Mouse (Mus musculus): ENCODE data around the gene Egfl7. TPM values are rescaled to one million over a fixed set of nuclear protein-coding genes. Genes with fewer than 3 reads are reported as not detected.

The Egfl7 gene
- total RNA-seq, 4 experiments from 2014 or later: 62.4 to 90.7 (median 72.7) TPM

DNA sequence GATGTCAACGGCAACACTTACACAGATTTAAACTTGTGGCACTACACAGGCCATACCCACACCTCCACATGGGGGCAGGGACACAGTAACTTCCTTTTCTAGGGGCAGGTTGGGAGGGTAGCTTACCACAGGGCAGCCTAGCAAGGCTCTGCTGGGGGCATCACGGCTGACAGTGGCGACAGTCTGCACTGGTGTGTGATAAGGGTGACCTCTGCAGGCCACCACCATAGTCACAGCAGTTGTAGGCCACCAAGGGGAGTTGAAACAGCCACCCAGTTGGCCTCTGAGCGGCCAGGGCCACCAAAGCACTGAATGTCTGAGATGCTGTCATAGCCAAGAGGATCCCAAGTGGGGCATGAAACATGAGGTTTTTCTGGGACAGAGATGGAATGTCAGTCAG is 13.6 kb upstream of the Egfl7 start:
- peak in 1 of 2 experiments; percentile 47 for DNase-seq (ENCODE audit: low spot score in 2 of 2)

DNA sequence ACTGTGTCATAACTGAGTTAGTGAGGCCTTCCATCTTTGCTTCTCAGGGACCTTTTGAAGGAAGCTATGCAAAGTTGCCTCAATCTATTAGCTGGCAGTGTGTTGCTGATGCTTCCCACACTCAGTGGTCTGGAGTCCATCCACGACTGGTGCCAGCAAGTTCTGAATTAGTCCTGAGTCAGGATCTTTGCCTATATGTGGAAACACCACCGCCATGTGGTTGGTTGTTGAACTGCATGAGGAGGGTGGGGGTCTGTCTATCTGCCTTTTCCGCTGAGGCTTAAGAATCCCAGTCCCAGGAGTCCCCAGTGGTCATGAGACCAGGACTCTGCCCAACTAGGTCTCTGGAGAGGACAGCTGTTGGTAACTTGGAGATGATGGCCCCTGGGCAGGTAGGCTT is 9.8 kb upstream of the Egfl7 start:
- DNase-seq (ENCODE audit: low spot score in 2 of 2): peak in 1 of 2 experiments; percentile 54

DNA sequence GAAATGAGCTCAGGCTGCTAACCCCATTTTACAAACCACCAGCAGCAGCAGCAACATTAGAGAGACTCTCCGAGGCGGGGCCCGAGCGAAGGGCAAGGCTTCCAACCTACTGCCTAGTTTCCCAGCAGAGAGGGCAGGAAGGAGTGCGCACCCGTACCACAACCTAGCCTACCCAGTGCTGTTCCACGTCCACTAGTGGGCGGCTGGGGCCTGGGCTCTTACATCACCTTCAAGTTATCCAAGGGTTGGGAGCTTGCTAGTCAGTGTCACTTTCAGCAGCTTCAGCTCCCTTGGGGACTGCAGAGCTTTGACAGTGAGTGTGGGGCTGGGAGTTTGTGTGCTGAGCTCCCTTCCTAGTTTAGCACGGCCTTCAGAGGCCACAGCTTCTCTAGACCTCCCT is 8.4 kb upstream of the Egfl7 start:
- DNase-seq (ENCODE audit: low spot score in 2 of 2): no peak

DNA sequence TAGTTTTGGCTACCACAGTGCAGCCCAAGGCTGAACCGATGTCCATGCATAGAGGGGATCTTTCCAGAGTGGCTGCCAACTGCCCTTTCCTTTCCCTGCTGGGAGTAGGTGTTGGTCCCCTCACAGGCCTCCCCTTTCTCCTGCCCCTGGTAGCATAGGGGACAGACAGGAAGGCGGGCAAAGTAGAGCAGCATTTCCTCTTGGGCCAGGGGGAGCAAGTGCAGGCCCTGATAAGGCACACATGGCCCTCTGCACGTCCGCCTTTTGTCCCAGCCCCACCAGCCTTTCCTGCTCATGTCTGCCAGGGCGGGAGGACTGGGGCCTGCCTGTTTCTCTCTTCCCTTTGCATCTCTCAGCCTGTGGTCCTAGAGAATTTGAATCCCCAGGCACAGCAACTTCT is 8.0 kb upstream of the Egfl7 start:
- DNase-seq (ENCODE audit: low spot score in 2 of 2): no peak

DNA sequence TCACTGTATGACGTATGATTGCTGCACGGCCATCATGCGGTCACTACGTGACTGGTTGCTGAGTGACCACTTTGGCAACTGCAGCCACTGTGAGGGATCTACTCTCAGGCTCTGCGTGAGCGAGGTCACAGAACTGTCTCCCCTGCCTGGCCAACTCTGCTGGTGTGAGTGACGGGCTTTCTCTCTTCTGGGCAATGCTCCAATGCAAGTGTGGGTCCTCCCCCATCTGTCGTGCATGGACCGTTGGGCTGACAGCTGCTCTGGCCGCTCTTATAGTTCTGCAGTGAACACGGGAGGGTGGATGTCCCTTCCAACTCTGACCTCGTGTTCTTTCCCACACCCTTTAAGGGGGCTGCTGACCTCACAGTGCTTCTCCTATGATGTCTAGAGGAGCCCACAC is 6.4 kb upstream of the Egfl7 start:
- no peak for DNase-seq (ENCODE audit: low spot score in 2 of 2)

DNA sequence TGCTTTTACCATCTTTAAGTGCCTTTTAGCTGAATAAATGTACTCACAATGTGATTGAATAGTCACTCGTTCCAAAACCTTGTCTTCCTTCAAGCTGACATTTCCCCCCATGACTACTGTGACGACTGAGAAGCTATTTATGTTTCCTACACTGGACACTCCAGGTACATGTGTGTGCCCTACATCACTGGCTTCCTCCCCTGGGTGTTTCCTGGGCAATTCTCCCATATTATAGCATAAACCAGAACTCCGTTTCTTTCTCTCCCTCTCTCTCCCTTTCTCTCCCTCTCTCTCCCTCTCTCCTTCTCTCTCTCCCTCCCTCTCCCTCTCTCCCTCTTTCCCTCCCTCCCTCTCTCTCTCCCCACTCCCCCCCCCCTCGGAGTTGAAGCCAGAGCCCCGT is 6.0 kb upstream of the Egfl7 start:
- no peak for DNase-seq (ENCODE audit: low spot score in 2 of 2)

DNA sequence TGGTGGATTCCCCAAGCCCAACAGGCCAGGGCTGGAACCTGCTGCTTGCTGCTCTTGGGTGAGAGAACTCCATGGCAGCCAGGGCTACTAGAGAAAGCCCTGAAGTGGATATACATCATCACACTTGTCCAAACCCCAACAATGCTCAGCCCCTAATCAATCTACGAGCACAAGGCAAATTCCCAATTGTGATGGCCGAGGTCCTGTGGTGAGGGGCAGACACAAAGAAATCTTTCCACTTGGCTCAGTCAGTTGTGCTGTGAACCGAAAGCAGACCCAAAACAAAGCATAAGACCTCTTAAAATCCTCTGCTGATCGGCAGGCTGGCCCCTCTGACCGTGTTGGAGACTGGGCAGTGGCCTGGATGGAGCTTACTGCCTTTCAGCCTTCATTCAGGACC is 5.0 kb upstream of the Egfl7 start:
- no peak for DNase-seq (ENCODE audit: low spot score in 2 of 2)

DNA sequence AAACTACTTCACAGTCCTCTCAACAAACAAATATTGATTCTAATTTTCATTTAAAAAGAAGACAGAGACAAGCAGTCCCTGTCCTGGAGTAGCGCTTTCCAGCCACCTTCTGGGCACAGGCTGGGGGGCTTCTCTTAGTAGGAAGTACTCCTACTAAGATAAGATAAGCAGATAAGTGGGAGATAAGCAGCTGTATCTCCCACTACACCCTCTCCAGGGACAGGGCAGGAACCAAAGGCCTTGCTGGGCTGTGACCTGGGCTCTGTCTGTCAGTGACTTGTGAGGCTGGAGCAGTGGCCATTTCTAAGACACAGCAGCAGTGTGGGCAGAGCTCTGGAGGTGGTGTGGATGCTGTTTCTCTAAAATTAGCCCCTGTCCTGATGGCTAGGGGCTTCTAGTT is 4.4 kb upstream of the Egfl7 start:
- DNase-seq (ENCODE audit: low spot score in 2 of 2): no peak

DNA sequence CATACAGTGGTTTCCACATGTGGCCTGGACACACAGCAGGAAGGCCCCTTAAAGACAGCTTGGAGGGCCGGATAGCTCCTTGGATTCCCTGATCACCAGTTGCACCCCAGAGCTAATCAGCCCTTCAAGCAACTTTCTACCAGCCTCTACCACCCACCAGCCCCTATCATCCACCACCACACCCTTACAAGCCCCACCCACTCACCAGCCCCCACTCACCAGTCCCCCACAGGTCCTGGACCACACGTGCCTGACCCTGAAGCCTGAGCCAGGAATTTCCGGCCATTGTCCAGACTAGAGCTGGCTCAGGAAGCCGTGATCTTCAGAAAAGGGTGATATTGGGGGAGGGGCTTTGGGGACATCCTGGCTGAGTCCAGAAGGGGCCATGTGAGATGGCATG is 3.9 kb upstream of the Egfl7 start:
- no peak for DNase-seq (ENCODE audit: low spot score in 2 of 2)

DNA sequence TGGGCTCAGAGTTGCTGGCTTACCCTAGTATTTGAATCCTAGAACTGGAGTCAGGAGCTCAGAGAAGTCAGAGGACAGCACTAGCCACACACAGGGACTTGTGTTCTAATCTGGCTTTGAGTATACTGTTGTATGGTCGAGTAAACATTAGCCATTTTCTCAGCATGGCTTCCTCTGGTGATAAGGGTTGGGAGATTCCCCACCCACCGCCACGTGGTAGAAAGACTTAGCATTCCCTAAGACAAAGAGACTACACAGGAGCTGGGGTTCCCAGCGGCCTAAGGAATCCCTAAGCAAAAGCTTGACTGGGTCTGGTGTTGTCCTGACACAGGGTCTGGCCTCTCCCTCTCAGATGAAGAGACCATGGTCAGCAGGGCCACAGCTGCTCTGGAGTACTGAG is 3.4 kb upstream of the Egfl7 start:
- DNase-seq (ENCODE audit: low spot score in 2 of 2): no peak

DNA sequence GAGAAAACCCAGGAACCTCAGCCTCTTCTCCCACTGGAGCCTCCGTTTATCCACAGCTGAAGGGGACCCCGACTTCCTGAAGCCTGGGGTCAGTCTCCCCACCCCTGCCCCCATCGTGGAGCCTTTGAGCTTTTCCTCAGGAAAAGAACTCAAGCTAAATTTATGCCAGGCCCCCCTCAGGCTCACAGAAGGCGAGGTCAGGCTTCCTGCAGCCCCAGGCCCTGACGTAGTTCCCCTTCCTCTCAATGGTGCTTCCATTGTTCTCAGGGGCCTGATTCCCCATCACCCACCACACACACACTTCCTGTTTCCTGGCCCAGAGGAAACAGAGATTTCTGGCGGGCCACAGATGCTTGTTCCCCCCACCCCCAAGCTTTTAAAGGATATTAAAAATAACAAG is 1.4 kb upstream of the Egfl7 start:
- no peak for DNase-seq (ENCODE audit: low spot score in 2 of 2)

DNA sequence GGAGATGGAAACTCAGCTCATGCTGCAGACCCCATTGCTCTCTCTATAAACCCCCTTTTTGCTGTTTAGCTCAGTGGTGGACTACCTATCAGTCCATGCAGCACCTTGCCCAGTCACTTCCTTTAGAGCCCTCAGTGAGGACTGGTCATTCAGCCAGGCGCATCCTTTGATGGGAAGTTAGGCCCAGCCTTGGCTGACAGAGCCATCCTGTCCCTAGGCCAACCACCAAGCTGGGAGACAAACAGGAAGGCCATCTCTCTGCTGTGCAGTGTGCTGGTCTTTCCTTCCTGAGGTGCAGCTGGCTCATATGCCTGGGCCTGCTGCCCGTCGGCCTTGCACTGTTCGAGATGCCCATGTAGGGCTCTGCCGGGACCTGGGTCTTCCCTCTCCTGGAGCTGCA is 937 bp downstream of the Egfl7 start:
- no peak for DNase-seq (ENCODE audit: low spot score in 2 of 2)

DNA sequence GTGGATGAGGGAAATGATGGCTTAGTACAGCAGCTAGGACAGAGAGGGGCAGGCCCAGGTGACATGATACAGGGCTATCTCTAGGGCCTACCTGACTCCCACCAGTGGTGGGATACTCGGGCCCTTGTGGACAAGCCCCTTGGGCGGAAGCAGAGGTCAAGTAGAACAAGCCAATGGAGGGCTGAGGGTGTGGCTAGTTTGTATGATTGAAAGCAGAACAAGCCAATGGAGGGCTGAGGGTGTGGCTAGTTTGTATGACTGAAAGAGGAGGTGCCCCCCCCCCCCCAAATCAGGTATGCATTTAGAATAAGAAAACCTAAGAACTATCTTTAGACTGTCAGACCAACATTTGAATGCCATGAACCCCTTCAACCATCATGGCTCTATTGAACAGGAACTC is 2.4 kb downstream of the Egfl7 start:
- DNase-seq (ENCODE audit: low spot score in 2 of 2): no peak

DNA sequence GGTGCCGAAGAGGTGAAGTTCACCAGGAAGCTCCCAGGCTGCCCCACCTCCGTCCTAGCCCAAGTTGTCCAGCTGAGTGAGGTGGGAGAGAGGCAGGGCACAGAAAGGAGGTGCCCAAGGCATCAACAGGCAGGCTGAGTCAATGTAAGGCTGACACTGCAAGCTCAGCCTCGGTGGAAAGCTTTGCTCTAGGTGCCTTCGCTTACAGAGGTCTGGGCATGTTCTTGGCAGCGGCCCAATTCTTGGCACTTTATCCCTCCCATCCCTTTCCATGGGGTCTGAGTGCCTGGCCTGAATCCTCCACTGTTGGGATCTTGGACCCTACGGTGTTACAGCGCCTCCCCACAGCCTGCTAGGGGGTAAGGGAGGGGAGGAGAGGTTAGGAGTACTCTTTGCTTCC is 2.9 kb downstream of the Egfl7 start:
- DNase-seq (ENCODE audit: low spot score in 2 of 2): no peak

DNA sequence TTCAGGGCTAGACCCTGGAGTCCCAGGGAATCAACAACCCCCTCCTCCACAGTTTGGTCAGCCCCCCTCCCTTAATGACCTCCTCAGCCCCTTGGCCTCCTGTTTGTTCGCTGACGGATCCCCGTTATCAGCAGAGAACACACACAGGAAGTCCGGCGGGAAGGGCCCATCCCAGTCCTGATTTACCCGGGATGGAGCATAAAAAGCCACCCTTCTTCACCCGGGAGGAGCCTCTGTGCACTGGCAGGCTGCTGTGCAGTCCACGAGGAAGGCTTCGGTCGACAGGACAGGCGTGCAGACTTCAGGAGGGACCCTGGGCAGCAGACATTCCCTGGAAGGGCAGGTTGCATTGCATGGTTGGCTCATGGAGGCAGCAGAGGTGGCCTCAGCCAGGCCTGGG is 3.8 kb downstream of the Egfl7 start:
- no peak for DNase-seq (ENCODE audit: low spot score in 2 of 2)

DNA sequence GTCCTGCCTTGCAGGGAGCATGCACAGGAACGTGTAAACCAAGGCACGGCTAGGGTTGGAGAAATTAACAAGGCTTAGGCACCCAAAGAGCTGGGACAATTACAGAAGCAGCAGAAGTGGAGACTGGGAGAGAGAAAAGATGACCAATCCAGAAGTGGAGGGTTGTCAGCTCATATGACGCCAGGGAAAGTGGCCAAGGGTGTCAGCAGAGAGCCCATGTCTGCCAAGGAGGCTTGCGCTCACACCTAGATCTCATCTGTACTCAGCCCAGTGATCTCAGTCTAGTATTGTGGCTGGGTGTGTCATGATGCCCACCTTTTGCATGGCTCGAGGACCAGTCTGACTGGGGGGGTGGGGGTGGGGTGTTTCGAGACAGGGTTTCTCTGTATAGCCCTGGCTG is 5.9 kb downstream of the Egfl7 start:
- DNase-seq (ENCODE audit: low spot score in 2 of 2): no peak

DNA sequence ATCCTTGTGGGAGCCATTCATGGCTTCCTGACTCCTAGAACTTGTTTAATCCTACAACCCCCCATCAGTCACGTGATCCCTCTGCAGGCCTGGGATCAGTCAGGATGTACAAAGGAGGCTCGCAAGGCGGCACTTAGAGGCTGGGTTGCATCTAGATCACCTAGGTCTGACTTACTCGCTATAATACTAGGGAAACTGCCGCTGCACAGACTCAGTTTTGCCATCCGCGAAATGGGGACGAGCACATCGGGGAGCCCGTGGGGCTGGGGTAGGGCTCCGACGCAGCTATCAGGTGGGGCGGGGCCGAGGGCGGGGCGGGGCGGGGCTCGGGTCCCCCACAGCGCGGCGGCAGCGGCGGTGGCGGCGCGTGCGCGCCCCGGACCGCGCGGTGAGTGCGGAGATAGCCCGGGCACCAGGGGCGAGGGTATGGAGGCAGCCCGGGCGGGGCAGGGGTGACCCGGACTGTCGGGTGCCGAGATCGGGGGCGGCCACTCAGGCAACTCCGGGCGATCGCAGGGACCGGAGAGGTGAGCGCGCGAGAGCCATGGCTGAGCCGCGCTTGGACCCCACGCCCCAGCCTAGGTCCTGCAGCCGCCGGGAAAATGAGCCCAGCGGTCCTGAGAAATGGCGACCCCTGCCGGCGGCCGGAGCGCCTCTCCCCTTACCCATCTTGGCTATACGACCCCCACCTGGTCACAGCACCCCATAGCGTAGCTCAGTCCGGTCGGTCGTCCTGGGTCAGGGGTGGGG is 6.7 kb downstream of the Egfl7 start, which contains the start of gene Gm20532:
TSS of gene Gm20532 (plus strand) at position 346 of the 750 bp plus-strand sequence.
- peak; percentile 33 to 66 for DNase-seq (ENCODE audit: low spot score in 2 of 2)

DNA sequence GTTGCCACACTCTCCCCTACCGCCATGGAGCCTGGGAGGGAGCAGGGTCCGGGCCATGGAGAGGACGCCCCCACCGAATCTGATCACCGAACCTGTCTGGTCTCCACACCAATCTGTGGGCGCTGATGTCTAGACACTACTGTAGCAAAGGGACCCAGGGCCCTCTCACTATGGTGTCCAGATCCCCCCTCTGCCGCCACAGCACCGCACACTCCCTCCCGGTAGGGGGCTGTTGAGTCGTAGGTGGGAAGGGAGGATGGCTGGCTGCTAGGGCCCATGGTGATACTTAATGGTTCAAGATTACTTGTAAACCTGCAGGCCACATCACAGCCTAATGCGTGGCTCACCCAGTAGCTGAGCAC is 7.2 kb downstream of the Egfl7 start:
- no peak for DNase-seq (ENCODE audit: low spot score in 2 of 2)

DNA sequence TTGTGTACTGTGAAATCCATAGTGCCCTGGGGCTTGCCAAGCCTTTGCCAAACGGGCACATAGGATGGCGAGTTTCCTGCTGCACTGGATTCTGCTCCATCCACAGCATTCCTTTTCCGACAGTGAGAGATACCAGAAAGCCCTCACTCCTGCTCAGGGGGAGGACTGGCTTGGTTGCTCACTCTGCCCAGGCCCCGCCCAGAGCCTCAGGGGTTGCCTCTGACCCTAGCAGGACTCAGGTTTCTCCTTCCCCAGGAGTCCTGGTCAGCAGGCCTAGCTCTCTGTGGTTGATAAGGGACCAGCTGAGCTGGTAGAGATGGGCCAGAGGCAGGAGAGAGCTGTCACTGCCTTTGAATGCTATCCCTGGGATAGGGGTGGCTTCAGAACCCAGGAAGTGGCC is 8.8 kb downstream of the Egfl7 start:
- no peak for DNase-seq (ENCODE audit: low spot score in 2 of 2)

DNA sequence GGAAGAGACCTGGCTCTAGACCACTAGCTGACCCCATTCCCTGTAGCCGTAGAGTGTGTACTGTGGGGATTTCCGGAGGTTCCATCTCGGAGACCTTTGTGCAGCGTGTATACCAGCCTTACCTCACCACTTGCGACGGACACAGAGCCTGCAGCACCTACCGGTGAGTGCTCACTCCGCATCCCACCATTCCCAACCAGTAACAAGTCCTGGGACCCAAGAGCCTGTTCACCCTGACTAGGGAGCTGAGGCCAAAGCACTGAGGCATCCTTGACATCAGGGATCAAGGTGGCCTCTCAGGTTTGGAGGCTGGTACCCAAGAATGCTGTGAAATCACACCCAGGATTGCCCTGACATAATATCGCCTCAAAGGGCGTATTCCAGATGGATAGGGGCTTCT is 9.5 kb downstream of the Egfl7 start:
- DNase-seq (ENCODE audit: low spot score in 2 of 2): no peak

DNA sequence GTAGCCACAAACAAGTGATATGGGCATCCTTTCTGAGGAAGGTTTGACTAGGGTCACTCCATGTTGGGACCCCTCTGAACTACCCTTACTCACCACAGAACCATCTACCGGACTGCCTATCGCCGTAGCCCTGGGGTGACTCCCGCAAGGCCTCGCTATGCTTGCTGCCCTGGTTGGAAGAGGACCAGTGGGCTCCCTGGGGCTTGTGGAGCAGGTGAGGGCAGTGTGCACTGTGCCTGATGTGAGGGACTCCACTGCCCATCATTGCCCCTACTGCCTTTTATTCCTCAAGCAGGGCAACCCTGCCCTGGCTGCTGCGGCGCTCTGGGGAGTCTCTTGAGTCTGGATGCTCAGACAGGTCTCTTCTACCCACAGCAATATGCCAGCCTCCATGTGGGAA is 10.5 kb downstream of the Egfl7 start:
- no peak for DNase-seq (ENCODE audit: low spot score in 2 of 2)

DNA sequence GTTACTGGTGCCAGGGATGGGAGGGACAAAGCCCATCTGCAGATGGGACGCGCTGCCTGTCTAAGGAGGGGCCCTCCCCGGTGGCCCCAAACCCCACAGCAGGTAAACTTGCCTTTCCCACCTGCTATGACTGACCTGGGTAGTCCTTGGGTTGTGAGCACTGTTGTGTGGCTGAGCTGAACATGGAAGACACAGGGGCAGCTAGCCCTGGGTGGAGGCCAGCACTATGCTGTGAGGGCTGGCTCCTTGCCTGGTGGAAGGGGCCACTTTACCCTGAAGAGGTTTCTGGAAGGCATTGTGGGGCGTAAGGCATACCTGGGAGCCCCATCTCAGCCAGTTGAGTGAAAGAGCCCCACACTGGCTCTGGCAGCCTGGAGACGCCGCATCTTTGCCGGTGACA is 11.1 kb downstream of the Egfl7 start:
- no peak for DNase-seq (ENCODE audit: low spot score in 2 of 2)

DNA sequence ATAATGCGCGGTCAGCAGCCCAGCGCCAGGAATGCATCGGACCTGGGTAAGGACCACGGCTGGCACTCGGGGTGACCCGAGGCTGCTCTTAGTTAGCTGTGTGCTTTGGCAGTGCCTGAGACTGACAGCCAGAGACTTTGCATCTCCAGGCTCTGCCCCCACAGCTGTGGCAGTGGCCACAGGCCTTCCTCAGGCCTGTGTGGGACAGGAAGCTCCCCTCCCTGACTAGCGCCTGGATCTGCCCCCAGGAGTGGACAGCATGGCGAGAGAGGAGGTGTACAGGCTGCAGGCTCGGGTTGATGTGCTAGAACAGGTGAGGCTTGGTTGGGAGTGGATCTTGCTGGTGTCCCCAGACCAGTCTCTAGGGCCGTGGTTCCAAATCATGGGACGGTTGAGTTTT is 11.6 kb downstream of the Egfl7 start:
- DNase-seq (ENCODE audit: low spot score in 2 of 2): no peak

All from layer of hippocampus, adult 8-10 months (tissue).